In genomic region chr2:155562934-155563333, GRCm38 (mm10) we compare ENCODE assay signal across 23 mouse cellular contexts. TPM values are rescaled to one million over a fixed set of nuclear protein-coding genes. Genes with fewer than 3 reads are reported as not detected.
DNase-seq lines count a peak whose midpoint lies in the region; ATAC-seq lines count a peak whose summit lies in the region.
"Had no signal": no experiment of that assay in that cellular context is flagged by ENCODE, and none has a peak within 500 bp of the region (broad histone marks: within the 10 kb centered on the region; RNA-seq: fewer than 3 reads in every experiment).

No protein-coding gene starts in this region.

- WGBS in heart, embryonic 12.5 days: 80% methylated on average over 4 of the region's 4 CpGs
- 70% methylated on average over 4 of the region's 4 CpGs for WGBS in embryonic facial prominence, embryonic 10.5 days

- ATAC-seq in heart, embryonic 12.5 days (ENCODE audit: insufficient number of reproducible peaks, low FRiP score): no peak
- ATAC-seq: activated CD4-positive, CD25-positive, alpha-beta regulatory T cell, adult 4 months; CD4-positive, CD25-positive, alpha-beta regulatory T cell, adult 4 months; forebrain, embryonic 15.5 days had no signal

- H3K27ac ChIP-seq in heart, embryonic 12.5 days (ENCODE audit: poor library complexity, severe bottlenecking): no peak overlapping the region
- no peak overlapping the region for H3K27ac ChIP-seq in embryonic facial prominence, embryonic 10.5 days (replicated peaks)
- H3K27ac ChIP-seq: embryonic facial prominence, embryonic 12.5 days; forebrain, embryonic 15.5 days; heart, adult 2 months; hindbrain, embryonic 10.5 days; hindbrain, embryonic 14.5 days had no signal

- H3K27me3 ChIP-seq in heart, embryonic 12.5 days (replicated peaks): no peaks in the 10 kb centered on the region
- no peaks in the 10 kb centered on the region; the same call in 1 of the 2 replicates for H3K27me3 ChIP-seq in embryonic facial prominence, embryonic 10.5 days (replicated peaks; ENCODE audit: low read depth, poor library complexity, severe bottlenecking)
- H3K27me3 ChIP-seq: embryonic facial prominence, embryonic 12.5 days; forebrain, embryonic 15.5 days had no signal

- H3K36me3 ChIP-seq in heart, embryonic 12.5 days: peaks cover 44% of the 10 kb centered on the region
- H3K36me3 ChIP-seq in embryonic facial prominence, embryonic 10.5 days (replicated peaks): peaks cover 7% of the 10 kb centered on the region; the same call in 1 of the 2 replicates

- H3K4me2 ChIP-seq in heart, embryonic 12.5 days: no peak overlapping the region
- H3K4me2 ChIP-seq: embryonic facial prominence, embryonic 12.5 days; forebrain, embryonic 15.5 days; heart, embryonic 11.5 days; hindbrain, embryonic 14.5 days had no signal

- H3K4me3 ChIP-seq in heart, embryonic 12.5 days: no peak overlapping the region
- H3K4me3 ChIP-seq in embryonic facial prominence, embryonic 10.5 days: no peak overlapping the region
- H3K4me3 ChIP-seq: embryonic facial prominence, embryonic 12.5 days; forebrain, embryonic 15.5 days; heart, adult 2 months; hindbrain, embryonic 10.5 days had no signal

- H3K9me3 ChIP-seq in heart, embryonic 12.5 days (replicated peaks): no peaks in the 10 kb centered on the region
- no peaks in the 10 kb centered on the region for H3K9me3 ChIP-seq in embryonic facial prominence, embryonic 10.5 days
- H3K9me3 ChIP-seq: embryonic facial prominence, embryonic 12.5 days; forebrain, embryonic 15.5 days; hindbrain, embryonic 10.5 days had no signal

- DNase-seq in heart, adult 11 months: peak; percentile 79
- peak; percentile 11 for DNase-seq in urinary bladder, postnatal 25 days (ENCODE audit: low spot score)
- DNase-seq in urinary bladder, adult 2 months (ENCODE audit: low spot score): no peak
- peak; percentile 23 for DNase-seq in ZHBTc4 (ENCODE audit: low read depth, low spot score)
- peak; percentile 34 to 56 for DNase-seq in natural killer cell, adult 2 months (ENCODE audit: low spot score in 2 of 2)
- no peak for DNase-seq in kidney, adult 8-10 months
- DNase-seq in embryonic facial prominence, embryonic 10.5 days (ENCODE audit: low spot score): no peak
- DNase-seq: adrenal gland, postnatal 10 days; B cell, adult 2 months; cerebellum, adult 11 months; cerebellum, adult 8-10 months; cerebellum, postnatal 14 days; embryo, embryonic 11 days; gastrocnemius, postnatal 36 days; heart, adult 2 months had no signal

- no peak overlapping the region for H3K9ac ChIP-seq in heart, embryonic 12.5 days
- H3K9ac ChIP-seq: embryonic facial prominence, embryonic 12.5 days; forebrain, embryonic 15.5 days; hindbrain, embryonic 14.5 days had no signal

- no peaks in the 10 kb centered on the region for H3K4me1 ChIP-seq in heart, embryonic 12.5 days (replicated peaks)
- no peaks in the 10 kb centered on the region for H3K4me1 ChIP-seq in embryonic facial prominence, embryonic 10.5 days
- H3K4me1 ChIP-seq: embryonic facial prominence, embryonic 12.5 days; forebrain, embryonic 15.5 days; hindbrain, embryonic 10.5 days had no signal

RNA-seq across cellular contexts. Expression of gene Gss, which starts 29.7 kb away (rescaled TPM):
- polyA plus RNA-seq in heart, embryonic 12.5 days (2016; fragmentation: Nextera tagmentation; extraction: Ambion mirVana): 20.2 and 21.3 TPM in 2 replicates
- 15.4 and 17.5 TPM in 2 replicates for polyA plus RNA-seq in urinary bladder, adult 2 months (2012; rRNA removed)
- 20.2 and 22.9 TPM in 2 replicates for polyA plus RNA-seq in embryonic facial prominence, embryonic 10.5 days (2016; fragmentation: Nextera tagmentation; extraction: Ambion mirVana)

RNA-seq across cellular contexts. Expression of gene Ggt7, which starts 44.9 kb away (rescaled TPM):
- 2.0 and 3.0 TPM in 2 replicates for polyA plus RNA-seq in heart, embryonic 12.5 days (2016; fragmentation: Nextera tagmentation; extraction: Ambion mirVana)
- 8.6 and 11.3 TPM in 2 replicates for polyA plus RNA-seq in urinary bladder, adult 2 months (2012; rRNA removed)
- 7.3 TPM in 2 replicates for polyA plus RNA-seq in embryonic facial prominence, embryonic 10.5 days (2016; fragmentation: Nextera tagmentation; extraction: Ambion mirVana)

RNA-seq across cellular contexts. Expression of gene Acss2, which starts 45.2 kb away (rescaled TPM):
- 13.0 and 14.4 TPM in 2 replicates for polyA plus RNA-seq in heart, embryonic 12.5 days (2016; fragmentation: Nextera tagmentation; extraction: Ambion mirVana)
- polyA plus RNA-seq in urinary bladder, adult 2 months (2012; rRNA removed): 22.9 and 27.8 TPM in 2 replicates
- polyA plus RNA-seq in embryonic facial prominence, embryonic 10.5 days (2016; fragmentation: Nextera tagmentation; extraction: Ambion mirVana): 8.4 and 9.1 TPM in 2 replicates

RNA-seq across cellular contexts. Expression of gene Myh7b, which starts 48.1 kb away (rescaled TPM):
- polyA plus RNA-seq in heart, embryonic 12.5 days (2016; fragmentation: Nextera tagmentation; extraction: Ambion mirVana): 22.1 and 24.4 TPM in 2 replicates
- 0.01 TPM in 1 of 2 replicates, not detected in the other for polyA plus RNA-seq in urinary bladder, adult 2 months (2012; rRNA removed)
- polyA plus RNA-seq in embryonic facial prominence, embryonic 10.5 days (2016; fragmentation: Nextera tagmentation; extraction: Ambion mirVana): 0.75 and 0.77 TPM in 2 replicates
- polyA plus RNA-seq: activated CD4-positive, CD25-positive, alpha-beta regulatory T cell, adult 4 months; CD4-positive, CD25-positive, alpha-beta regulatory T cell, adult 4 months had no signal

Comparison
In these comparisons a context has a peak if more than half of its experiments do, and no peak if none do; other contexts are left out.
1. DNase-seq: peak in heart, adult 11 months (single experiment), urinary bladder, postnatal 25 days (single experiment), ZHBTc4 (single experiment) and natural killer cell, adult 2 months (2 of 2); none in urinary bladder, adult 2 months (single experiment), kidney, adult 8-10 months (0 of 2) and embryonic facial prominence, embryonic 10.5 days (single experiment).